Mouse (Mus musculus) cerebellum, adult 2 months (tissue): Measurements from ENCODE around the gene Mynn. TPM values are rescaled to one million over a fixed set of nuclear protein-coding genes. Genes with fewer than 3 reads are reported as not detected.
"Not testable (repeated sequence)": the region's sequence is repeated elsewhere in the genome, so short reads cannot be mapped to it uniquely, and the experiment has no call there.

Experiments used
- DNase-seq, 2 experiments: peaks; one replicate each; pipeline ENCODE4 v3.0.0; 2021
- H3K27ac ChIP-seq: fragments of 200-500 bp; 2 replicates; pipeline ENCODE4 v1.5.1; 2012; ENCODE audit warnings: low read length, control low read depth, inconsistent platforms; ENCODE audit not compliant: insufficient read depth
- H3K27me3 ChIP-seq: fragments of 200-500 bp; 2 replicates; pipeline ENCODE4 v1.6.1; 2012; ENCODE audit warnings: inconsistent platforms, mild to moderate bottlenecking, low read length, moderate library complexity; ENCODE audit not compliant: control insufficient read depth, insufficient read depth
- H3K4me1 ChIP-seq: fragments of 200-500 bp; 2 replicates; pipeline ENCODE4 v1.6.1; 2011; ENCODE audit warnings: low read length; ENCODE audit not compliant: control insufficient read depth, insufficient read depth
- H3K4me3 ChIP-seq: fragments of 200-500 bp; replicated peaks from 2 replicates; pipeline ENCODE3; 2011; ENCODE audit warnings: mild to moderate bottlenecking, low read depth, low read length, control low read depth; ENCODE audit not compliant: insufficient read depth
- CTCF ChIP-seq: fragments of 200-500 bp; IDR thresholded peaks from 2 replicates; pipeline ENCODE4 v1.5.1; 2011; ENCODE audit warnings: low read depth, mild to moderate bottlenecking, control low read depth, low read length, moderate library complexity, borderline replicate concordance; ENCODE audit not compliant: insufficient read depth
- POLR2A ChIP-seq: fragments of 200-500 bp; IDR thresholded peaks from 2 replicates; pipeline ENCODE4 v1.6.1; 2011; ENCODE audit warnings: low read length, control low read depth, borderline replicate concordance; ENCODE audit not compliant: insufficient read depth
- WGBS: fragments of 180-500 bp; shearing (Covaris S2); methylation state at CpG from one replicate; pipeline ENCODE4 v1.1.7; 2018; 5-methylcytosine and 5-hydroxymethylcytosine counted together
- polyA plus RNA-seq: library from polyadenylated mRNA; depleted of rRNA; stranded (reverse); fragments of >200 nt; gene quantifications from 2 replicates; pipeline ENCODE4 v1.2.3, GENCODE M21; 2012; rRNA removed

Mynn gene
- polyA plus RNA-seq: 16.7 and 21.6 TPM in 2 replicates

DNA sequence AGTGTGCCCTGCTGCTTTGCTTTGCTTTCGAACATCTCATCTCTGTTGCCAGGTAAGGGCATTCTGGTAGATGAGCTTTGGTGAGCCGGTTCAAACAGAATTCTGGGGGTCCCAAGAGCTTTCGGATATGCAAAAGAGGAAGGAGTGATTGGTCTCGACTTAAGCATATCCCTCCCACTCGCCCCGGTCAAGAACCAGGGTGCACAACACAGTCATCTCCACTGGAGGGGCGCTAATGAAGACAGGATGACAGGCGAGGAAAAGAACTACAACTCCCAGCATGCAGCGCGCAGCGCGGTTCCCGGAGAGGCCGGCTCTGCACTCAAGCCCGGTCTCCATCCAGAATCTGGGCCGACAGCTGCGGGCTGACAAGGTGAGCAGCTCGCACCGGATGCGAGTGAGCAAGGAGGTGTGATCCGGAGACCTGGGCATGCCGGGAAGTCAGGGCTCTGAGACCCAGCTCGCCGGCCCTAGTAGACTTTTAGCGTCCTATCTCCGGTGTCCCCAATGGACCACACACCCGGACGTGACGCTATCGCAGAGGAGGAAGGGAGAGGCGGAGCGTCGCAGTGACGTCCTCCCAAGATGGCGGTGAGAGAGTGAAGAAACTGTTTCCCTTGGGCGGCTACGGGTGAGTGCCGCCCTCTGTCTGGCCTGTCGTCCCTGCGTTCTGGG is at the start of gene Mynn:
Gene Mynn, plus strand, starts transcription at position 1 of the 675 bp plus-strand sequence.
- Histone ChIP-seq H3K4me3 (peak within 1 kb of the TSS; percentile 98), H3K27ac (peak within 1 kb of the TSS; percentile 90), H3K27me3 (no peaks in the 10 kb centered on the region), H3K4me1 (no peaks in the 10 kb centered on the region)
- TF ChIP-seq POLR2A: peak; percentile 71; the same call in 1 of the 2 replicates
- peak; percentile 17; the same call in 1 of the 2 replicates for TF ChIP-seq CTCF
- peak; percentile 97 to 99 for DNase-seq
- under 1% methylated on average over 40 of the region's 40 CpGs for WGBS

DNA sequence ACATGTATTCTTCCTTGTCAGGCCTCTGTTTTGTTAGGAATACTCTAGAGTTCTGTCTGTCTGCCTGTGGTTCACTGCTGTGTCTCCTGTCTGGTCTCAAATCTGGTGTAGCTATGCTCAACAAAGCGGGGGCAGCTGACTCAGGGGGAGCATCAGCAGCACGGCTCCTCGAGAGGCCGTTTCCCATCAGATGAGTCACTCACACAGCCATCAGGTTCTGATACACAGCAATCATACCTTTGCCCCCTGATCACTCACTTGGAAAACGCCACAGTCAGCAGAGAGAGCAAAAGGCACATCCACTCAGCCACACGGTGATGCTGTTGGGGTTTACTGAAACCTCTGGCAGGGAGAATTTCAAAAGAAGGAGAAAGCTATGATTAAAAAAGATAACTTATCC is 48.1 kb upstream of the Mynn start:
- H3K27me3 ChIP-seq: no peaks in the 10 kb centered on the region; the same call in 1 of the 2 replicates
- TF ChIP-seq POLR2A: no peak
- no peak for TF ChIP-seq CTCF
- no peak overlapping the region for H3K4me3 ChIP-seq
- no peak overlapping the region for H3K27ac ChIP-seq
- no peak for DNase-seq
- no peaks in the 10 kb centered on the region for H3K4me1 ChIP-seq
- WGBS: 35% methylated on average over 6 of the region's 6 CpGs

DNA sequence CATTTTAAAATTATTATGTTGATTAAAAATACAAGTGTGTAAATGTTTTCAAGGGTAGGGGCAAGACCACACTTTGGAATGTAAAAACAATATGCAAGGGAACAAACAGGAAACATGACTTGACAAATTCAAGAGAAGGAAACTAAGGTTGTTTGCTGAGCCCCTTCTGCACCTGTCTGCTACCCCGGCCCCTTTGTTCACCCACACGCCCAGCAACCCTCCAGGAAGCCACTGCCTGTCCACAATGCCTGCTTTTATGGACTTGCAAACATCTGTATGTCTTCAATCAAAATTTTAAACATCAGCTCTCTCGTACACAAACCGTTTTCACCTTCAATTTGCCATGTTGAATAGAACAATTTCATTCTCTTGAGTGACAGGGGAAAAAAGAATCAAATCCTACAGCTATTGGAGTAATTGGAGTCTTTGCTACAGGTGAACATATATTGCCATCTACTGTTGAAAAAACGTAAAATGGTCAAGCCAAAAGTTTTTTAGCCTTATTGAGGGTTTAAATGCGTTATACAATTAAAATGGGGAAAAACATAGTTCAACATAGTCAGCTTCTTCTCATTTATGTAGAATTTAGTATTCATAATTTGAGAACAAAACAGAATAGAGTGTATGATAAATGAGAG is 41.1 kb upstream of the Mynn start:
- Histone ChIP-seq H3K4me1 (no peaks in the 10 kb centered on the region), H3K4me3 (no peak overlapping the region), H3K27me3 (no peaks in the 10 kb centered on the region), H3K27ac (no peak overlapping the region)
- DNase-seq: no peak
- WGBS: 52% methylated on average over 6 of the region's 6 CpGs
- no peak for TF ChIP-seq CTCF
- no peak for TF ChIP-seq POLR2A

DNA sequence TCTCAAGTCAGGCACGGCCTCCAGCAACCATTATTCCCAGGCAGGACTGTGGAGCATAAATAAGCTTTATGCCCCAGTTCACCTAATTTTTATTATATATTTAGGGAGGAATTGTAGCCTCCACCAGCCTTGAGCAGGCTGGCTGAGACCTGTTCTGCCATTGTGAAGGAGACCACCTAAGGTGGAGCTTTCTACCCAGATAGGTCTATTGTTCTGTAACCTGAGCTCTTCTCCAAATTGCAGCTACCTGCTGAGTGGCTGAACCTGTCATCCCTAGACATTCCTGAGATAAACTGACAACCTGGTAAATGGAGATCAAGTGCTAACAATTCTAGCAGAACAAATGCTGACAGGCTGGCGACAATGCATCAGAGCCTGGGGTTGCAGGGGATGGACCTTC is 35.5 kb upstream of the Mynn start:
- H3K27ac ChIP-seq, H3K4me3 ChIP-seq, H3K27me3 ChIP-seq, DNase-seq, H3K4me1 ChIP-seq: not testable (repeated sequence)
- 77% methylated on average over 1 of the region's 2 CpGs for WGBS

DNA sequence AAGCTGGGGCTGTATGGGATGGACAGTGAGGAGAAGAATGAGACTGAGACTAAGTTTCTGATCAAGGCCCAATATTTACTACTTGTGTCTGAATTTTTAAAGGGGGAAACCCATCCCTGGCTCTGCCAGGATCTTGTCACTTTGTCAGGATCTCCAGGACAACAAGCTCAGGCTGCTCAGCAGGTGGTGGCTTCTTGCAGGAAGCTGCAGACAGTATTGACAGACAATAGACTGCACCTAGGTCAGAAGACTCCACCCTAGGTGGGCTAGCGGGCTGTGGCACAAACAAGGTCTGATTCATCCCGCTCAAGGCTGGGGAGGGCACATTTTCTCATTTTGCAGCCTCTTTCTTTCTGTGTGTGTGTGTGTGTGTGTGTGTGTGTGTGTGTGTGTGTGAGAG is 28.3 kb upstream of the Mynn start:
- Histone ChIP-seq H3K4me3 (no peak overlapping the region), H3K4me1 (no peaks in the 10 kb centered on the region), H3K27me3 (no peaks in the 10 kb centered on the region), H3K27ac (no peak overlapping the region)
- WGBS: 14% methylated on average over 2 of the region's 2 CpGs
- no peak for DNase-seq
- no peak for TF ChIP-seq CTCF
- no peak for TF ChIP-seq POLR2A

DNA sequence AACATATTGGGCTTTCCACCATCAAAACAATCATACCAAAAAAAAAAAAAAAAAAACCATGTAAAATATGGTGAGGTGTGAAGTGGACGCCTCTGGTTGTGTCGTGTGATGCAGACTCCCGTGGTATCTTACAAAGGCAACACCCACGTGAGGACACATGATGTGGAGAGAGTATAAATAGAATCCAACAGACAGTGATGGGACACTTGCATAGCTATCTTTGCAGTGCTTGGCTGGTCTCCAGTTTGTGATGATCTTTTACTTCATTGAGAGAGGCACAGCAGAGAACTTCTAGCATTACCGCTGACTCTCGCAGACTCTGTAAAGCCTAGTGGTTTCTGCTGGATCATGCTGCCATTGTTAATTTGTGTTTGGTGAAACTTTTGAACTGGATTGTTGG is 13.0 kb upstream of the Mynn start:
- no peak overlapping the region for H3K27ac ChIP-seq
- DNase-seq: no peak
- no peak overlapping the region for H3K4me3 ChIP-seq
- no peak for TF ChIP-seq CTCF
- TF ChIP-seq POLR2A: no peak
- no peaks in the 10 kb centered on the region for H3K27me3 ChIP-seq
- H3K4me1 ChIP-seq: no peaks in the 10 kb centered on the region
- WGBS: 54% methylated on average over 6 of the region's 6 CpGs

DNA sequence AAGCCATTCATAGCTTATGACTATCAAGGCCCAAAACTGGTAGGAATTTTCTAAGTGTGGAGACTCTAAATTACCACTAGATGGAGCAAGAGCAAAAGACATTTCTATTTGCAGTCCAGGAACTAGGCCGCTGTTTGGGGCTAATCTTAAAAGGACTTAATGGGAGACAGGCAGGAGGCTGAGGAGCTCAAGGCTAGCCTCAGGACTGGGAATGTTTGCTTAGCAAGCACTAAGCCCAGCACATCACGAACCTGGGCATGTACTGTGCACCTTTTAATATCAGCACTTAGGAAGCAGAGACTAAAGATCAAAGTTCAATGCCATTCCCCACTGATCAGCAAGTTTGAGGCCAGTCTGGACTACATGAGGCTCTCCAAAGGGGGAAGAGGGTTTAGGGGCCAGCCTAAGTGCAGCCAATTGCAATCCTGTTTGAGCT is 9.4 kb upstream of the Mynn start:
- H3K27ac ChIP-seq: no peak overlapping the region
- WGBS: 1% methylated on average over 2 of the region's 2 CpGs
- peak; percentile 31 to 51 for DNase-seq
- H3K4me1 ChIP-seq: no peaks in the 10 kb centered on the region
- H3K4me3 ChIP-seq: no peak overlapping the region
- no peak for TF ChIP-seq POLR2A
- TF ChIP-seq CTCF: peak; percentile 40
- no peaks in the 10 kb centered on the region for H3K27me3 ChIP-seq
